Mouse (Mus musculus): ENCODE measurements around the gene Suclg2. TPM values are rescaled to one million over a fixed set of nuclear protein-coding genes. Genes with fewer than 3 reads are reported as not detected.

The Suclg2 gene
- polyA plus RNA-seq, 1 experiment from 2014 or later: 14.7 TPM

- Histone ChIP-seq H3K36me3 (no peaks in the 10 kb centered on the region), H3K4me1 (no peaks in the 10 kb centered on the region), H3K9ac (replicated peaks) (no peak overlapping the region), H3K27me3 (replicated peaks) (no peaks in the 10 kb centered on the region), H3K4me2 (no peak overlapping the region), H3K9me3 (replicated peaks) (0 out of 2 replicates have a peak, but pooled peaks cover 4% of the 10 kb centered on the region), H3K27ac (replicated peaks) (no peak overlapping the region), H3K4me3 (replicated peaks) (no peak overlapping the region)
- 67% methylated on average over 3 of the region's 3 CpGs for WGBS
- no peak for ATAC-seq (ENCODE audit: low FRiP score)
Observed at GRCm38 (mm10) chr6:95581893-95582292, 136.7 kb downstream of the Suclg2 start.

GRCm38 (mm10) chr6:95579792-95580191, 138.8 kb downstream of the Suclg2 start:
- Histone ChIP-seq H3K27ac (replicated peaks) (no peak overlapping the region), H3K9ac (replicated peaks) (no peak overlapping the region), H3K36me3 (no peaks in the 10 kb centered on the region), H3K27me3 (replicated peaks) (no peaks in the 10 kb centered on the region), H3K4me2 (no peak overlapping the region), H3K4me1 (peaks cover 8% of the 10 kb centered on the region), H3K9me3 (replicated peaks) (0 out of 2 replicates have a peak, but pooled peaks cover 4% of the 10 kb centered on the region), H3K4me3 (replicated peaks) (no peak overlapping the region)
- no peak for ATAC-seq (ENCODE audit: low FRiP score)
- 90% methylated on average over 4 of the region's 4 CpGs for WGBS

GRCm38 (mm10) chr6:95575531-95575930, 143.1 kb downstream of the Suclg2 start:
- no peaks in the 10 kb centered on the region for H3K36me3 ChIP-seq
- no peak for ATAC-seq (ENCODE audit: low FRiP score)
- no peak overlapping the region for H3K9ac ChIP-seq (replicated peaks)
- no peak overlapping the region for H3K27ac ChIP-seq (replicated peaks)
- H3K4me2 ChIP-seq: no peak overlapping the region
- H3K9me3 ChIP-seq (replicated peaks): no peaks in the 10 kb centered on the region
- H3K4me1 ChIP-seq: peaks cover 13% of the 10 kb centered on the region
- H3K4me3 ChIP-seq (replicated peaks): no peak overlapping the region
- 26% methylated on average over 4 of the region's 4 CpGs for WGBS
- H3K27me3 ChIP-seq (replicated peaks): no peaks in the 10 kb centered on the region

- H3K27me3 ChIP-seq (replicated peaks): no peaks in the 10 kb centered on the region
- H3K36me3 ChIP-seq: no peaks in the 10 kb centered on the region
- ATAC-seq (ENCODE audit: low FRiP score): no peak
- no peak overlapping the region for H3K4me3 ChIP-seq (replicated peaks)
- no peak overlapping the region for H3K27ac ChIP-seq (replicated peaks)
- no peak overlapping the region for H3K4me2 ChIP-seq
- H3K9me3 ChIP-seq (replicated peaks): no peaks in the 10 kb centered on the region
- 18% methylated on average over 3 of the region's 3 CpGs for WGBS
- H3K9ac ChIP-seq (replicated peaks): no peak overlapping the region
- peaks cover 13% of the 10 kb centered on the region for H3K4me1 ChIP-seq
Observed at GRCm38 (mm10) chr6:95574867-95575266, 143.7 kb downstream of the Suclg2 start.

GRCm38 (mm10) chr6:95574389-95574788, 144.2 kb downstream of the Suclg2 start:
- H3K4me1 ChIP-seq: peaks cover 13% of the 10 kb centered on the region
- no peak overlapping the region for H3K27ac ChIP-seq (replicated peaks)
- no peak overlapping the region for H3K4me3 ChIP-seq (replicated peaks)
- ATAC-seq (ENCODE audit: low FRiP score): no peak
- H3K36me3 ChIP-seq: no peaks in the 10 kb centered on the region
- no peaks in the 10 kb centered on the region for H3K27me3 ChIP-seq (replicated peaks)
- no peak overlapping the region for H3K4me2 ChIP-seq
- no peaks in the 10 kb centered on the region for H3K9me3 ChIP-seq (replicated peaks)
- 24% methylated on average over 4 of the region's 4 CpGs for WGBS
- no peak overlapping the region for H3K9ac ChIP-seq (replicated peaks)

GRCm38 (mm10) chr6:95573035-95573759, 145.4 kb downstream of the Suclg2 start:
- H3K4me2 ChIP-seq: no peak overlapping the region
- H3K36me3 ChIP-seq: no peaks in the 10 kb centered on the region
- no peak for ATAC-seq (ENCODE audit: low FRiP score)
- no peak overlapping the region for H3K27ac ChIP-seq (replicated peaks)
- H3K4me1 ChIP-seq: peaks cover 13% of the 10 kb centered on the region
- WGBS: 80% methylated on average over 3 of the region's 3 CpGs
- no peak overlapping the region for H3K9ac ChIP-seq (replicated peaks)
- no peaks in the 10 kb centered on the region for H3K27me3 ChIP-seq (replicated peaks)
- no peaks in the 10 kb centered on the region for H3K9me3 ChIP-seq (replicated peaks)
- no peak overlapping the region for H3K4me3 ChIP-seq (replicated peaks)

GRCm38 (mm10) chr6:95571620-95572019, 147.0 kb downstream of the Suclg2 start:
- WGBS: 43% methylated on average over 3 of the region's 3 CpGs
- H3K27ac ChIP-seq (replicated peaks): no peak overlapping the region
- H3K4me3 ChIP-seq (replicated peaks): no peak overlapping the region
- peaks cover 13% of the 10 kb centered on the region for H3K4me1 ChIP-seq
- no peak for ATAC-seq (ENCODE audit: low FRiP score)
- H3K9ac ChIP-seq (replicated peaks): no peak overlapping the region
- no peak overlapping the region for H3K4me2 ChIP-seq
- H3K9me3 ChIP-seq (replicated peaks): no peaks in the 10 kb centered on the region
- no peaks in the 10 kb centered on the region for H3K27me3 ChIP-seq (replicated peaks)
- H3K36me3 ChIP-seq: no peaks in the 10 kb centered on the region

- Histone ChIP-seq H3K27me3 (replicated peaks) (no peaks in the 10 kb centered on the region), H3K4me1 (no peaks in the 10 kb centered on the region), H3K27ac (replicated peaks) (no peak overlapping the region), H3K9me3 (replicated peaks) (no peaks in the 10 kb centered on the region), H3K36me3 (no peaks in the 10 kb centered on the region), H3K4me3 (replicated peaks) (no peak overlapping the region), H3K9ac (replicated peaks) (no peak overlapping the region), H3K4me2 (no peak overlapping the region)
- no peak for ATAC-seq (ENCODE audit: low FRiP score)
- WGBS: 88% methylated on average over 2 of the region's 2 CpGs
Observed at GRCm38 (mm10) chr6:95563355-95564009, 155.1 kb downstream of the Suclg2 start.

GRCm38 (mm10) chr6:95556320-95556719, 162.3 kb downstream of the Suclg2 start:
- no peaks in the 10 kb centered on the region for H3K36me3 ChIP-seq
- H3K27ac ChIP-seq (replicated peaks): no peak overlapping the region
- no peak overlapping the region for H3K9ac ChIP-seq (replicated peaks)
- H3K4me2 ChIP-seq: no peak overlapping the region
- H3K9me3 ChIP-seq (replicated peaks): no peaks in the 10 kb centered on the region
- no peak overlapping the region for H3K4me3 ChIP-seq (replicated peaks)
- H3K27me3 ChIP-seq (replicated peaks): 0 out of 2 replicates have a peak, but pooled peaks cover 2% of the 10 kb centered on the region
- WGBS: 87% methylated on average over 6 of the region's 6 CpGs
- no peaks in the 10 kb centered on the region for H3K4me1 ChIP-seq
- no peak for ATAC-seq (ENCODE audit: low FRiP score)

GRCm38 (mm10) chr6:95552339-95552950, 166.2 kb downstream of the Suclg2 start:
- ATAC-seq (ENCODE audit: low FRiP score): no peak
- Histone ChIP-seq H3K9me3 (replicated peaks) (no peaks in the 10 kb centered on the region), H3K27me3 (replicated peaks) (0 out of 2 replicates have a peak, but pooled peaks cover 4% of the 10 kb centered on the region), H3K4me1 (no peaks in the 10 kb centered on the region), H3K27ac (replicated peaks) (no peak overlapping the region), H3K4me3 (replicated peaks) (no peak overlapping the region), H3K4me2 (no peak overlapping the region), H3K36me3 (no peaks in the 10 kb centered on the region), H3K9ac (replicated peaks) (no peak overlapping the region)
- WGBS: 78% methylated on average over 6 of the region's 6 CpGs

GRCm38 (mm10) chr6:95551000-95551399, 167.6 kb downstream of the Suclg2 start:
- WGBS: 71% methylated on average over 4 of the region's 4 CpGs
- H3K4me1 ChIP-seq: no peaks in the 10 kb centered on the region
- ATAC-seq (ENCODE audit: low FRiP score): no peak

More at GRCm38 (mm10) chr6:95551000-95551399, 167.6 kb downstream of the Suclg2 start:
- H3K27ac ChIP-seq (replicated peaks): no peak overlapping the region
- no peaks in the 10 kb centered on the region for H3K9me3 ChIP-seq (replicated peaks)
- H3K27me3 ChIP-seq (replicated peaks): 0 out of 2 replicates have a peak, but pooled peaks cover 4% of the 10 kb centered on the region
- H3K4me3 ChIP-seq (replicated peaks): no peak overlapping the region
- no peaks in the 10 kb centered on the region for H3K36me3 ChIP-seq
- H3K4me2 ChIP-seq: no peak overlapping the region
- H3K9ac ChIP-seq (replicated peaks): no peak overlapping the region

Data from neural tube, embryonic 15.5 days (tissue).